Mouse (Mus musculus) ES-E14 (cell line): Measurements from ENCODE around the gene Tmem95.

Experiments used
- CHD2 ChIP-seq: IDR thresholded peaks from 2 replicates; pipeline ENCODE4 v1.6.1; 2014; ENCODE audit warnings: mild to moderate bottlenecking, low read depth, low read length, inconsistent platforms
- HCFC1 ChIP-seq: IDR thresholded peaks from 2 replicates; pipeline ENCODE4 v1.6.1; 2012; ENCODE audit warnings: low read length, inconsistent platforms, borderline replicate concordance; ENCODE audit not compliant: insufficient read depth
- ZC3H11A ChIP-seq: IDR thresholded peaks from 2 replicates; pipeline ENCODE4 v1.6.1; 2012; ENCODE audit warnings: low read depth, mild to moderate bottlenecking, inconsistent platforms, low read length, borderline replicate concordance
- ZNF384 ChIP-seq: IDR thresholded peaks from 2 replicates; pipeline ENCODE4 v1.6.1; 2012; ENCODE audit warnings: low read depth, low read length, inconsistent platforms

- no peak for TF ChIP-seq ZNF384
- no peak for TF ChIP-seq CHD2
- no peak for TF ChIP-seq HCFC1
- no peak for TF ChIP-seq ZC3H11A
These were observed 35.1 kb upstream of the Tmem95 start for GRCm38 (mm10) chr11:69912716-69913530.
